Mouse (Mus musculus): ENCODE measurements at regions not wholly inside any gene's neighbourhood (a gene's known extent, or its start where the extent isn't known, plus 50 kb on each side); places are given as distances from the start of the nearest gene placed in this dataset.

- no peak for DNase-seq (ENCODE audit: low spot score)
These were observed 233.4 kb upstream of the Tbx18 start for GRCm38 (mm10) chr9:87964508-87964907.

- no peak for DNase-seq (ENCODE audit: low spot score)
These were observed 234.2 kb upstream of the Tbx18 start for GRCm38 (mm10) chr9:87965103-87965780.

GRCm38 (mm10) chr9:87968190-87969082, 237.4 kb upstream of the Tbx18 start:
- DNase-seq (ENCODE audit: low spot score), result no peak

DNA sequence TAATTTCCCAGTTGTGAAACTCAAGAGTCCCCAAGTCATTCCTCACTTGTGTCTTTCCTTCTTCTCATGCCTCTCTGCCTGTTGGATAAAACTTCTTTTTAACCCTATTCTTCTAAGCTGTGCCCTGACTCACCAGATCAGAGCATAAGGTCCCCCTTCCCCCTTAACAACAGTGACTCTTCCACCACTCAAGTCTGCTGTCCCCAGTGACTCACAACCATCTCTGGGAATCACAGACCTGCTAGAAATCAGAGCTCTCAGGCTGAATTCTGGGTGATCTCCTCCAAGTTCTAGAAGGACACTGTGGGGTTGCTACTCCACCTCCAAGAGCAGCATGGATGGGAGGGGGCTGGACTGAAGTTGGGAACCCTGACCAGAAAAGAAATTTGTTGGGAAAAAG, 239.5 kb upstream of the Tbx18 start:
- no peak for DNase-seq (ENCODE audit: low spot score)

DNA sequence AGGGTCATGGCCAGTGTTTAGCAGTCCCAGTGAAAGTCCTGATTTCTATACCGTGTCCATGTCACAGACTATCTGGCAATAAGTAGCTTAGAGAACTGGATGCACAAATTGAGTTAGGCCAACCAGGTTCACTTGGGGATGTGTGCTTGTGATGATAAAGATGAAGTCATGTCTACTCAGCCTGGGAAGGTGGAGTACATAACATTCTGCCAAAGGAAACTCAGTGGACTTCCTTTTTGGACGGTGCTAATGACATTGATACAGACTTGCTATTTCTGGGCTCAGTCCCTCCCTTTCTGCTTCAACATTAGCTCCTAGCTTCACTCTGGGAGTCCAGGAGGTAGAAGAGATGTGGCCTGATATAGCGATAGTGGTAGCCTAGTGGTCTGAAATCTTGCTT, 240.7 kb upstream of the Tbx18 start:
- no peak for DNase-seq (ENCODE audit: low spot score)

DNA sequence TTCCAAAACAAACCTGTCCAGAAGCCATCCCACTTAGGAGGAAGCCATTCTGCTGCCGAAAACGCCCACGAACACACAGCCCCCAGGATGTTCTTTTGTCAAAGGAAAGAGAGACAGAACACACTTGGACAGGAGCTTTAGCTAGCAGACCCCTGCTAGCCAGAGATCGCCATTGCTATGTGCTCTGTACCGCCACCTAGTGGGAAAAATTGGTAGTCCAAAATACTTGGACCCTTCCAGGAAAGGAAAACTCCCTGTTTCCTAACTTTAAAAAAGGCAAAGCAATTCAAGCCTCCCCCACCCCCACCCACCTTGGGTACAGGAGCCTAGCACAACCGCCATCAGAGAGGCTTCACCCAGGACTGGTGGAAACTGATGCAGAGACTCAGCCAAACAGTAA, 242.5 kb upstream of the Tbx18 start:
- no peak for DNase-seq (ENCODE audit: low spot score)

DNA sequence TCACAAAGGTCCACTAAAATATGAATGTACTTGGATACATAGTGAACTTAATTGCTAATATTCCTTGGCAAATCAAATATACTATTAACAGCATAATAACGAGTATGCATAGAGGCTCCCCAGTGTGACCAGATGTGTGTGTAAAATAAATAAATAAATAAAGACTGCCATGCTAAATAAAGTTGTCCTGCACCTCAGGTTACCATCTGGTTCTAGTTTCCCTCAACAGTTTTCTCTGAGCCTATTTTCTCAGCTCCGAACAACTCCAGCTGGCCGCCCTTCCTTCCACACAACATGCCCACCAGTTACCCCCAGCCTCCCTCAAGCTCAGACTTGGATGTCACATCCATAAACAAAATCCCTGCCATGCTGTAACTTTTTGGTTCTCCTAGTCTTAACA, 253.8 kb upstream of the Tbx18 start:
- DNase-seq (ENCODE audit: low spot score), result no peak

GRCm38 (mm10) chr9:87985439-87985838, 254.4 kb upstream of the Tbx18 start:
- no peak for DNase-seq (ENCODE audit: low spot score)

DNA sequence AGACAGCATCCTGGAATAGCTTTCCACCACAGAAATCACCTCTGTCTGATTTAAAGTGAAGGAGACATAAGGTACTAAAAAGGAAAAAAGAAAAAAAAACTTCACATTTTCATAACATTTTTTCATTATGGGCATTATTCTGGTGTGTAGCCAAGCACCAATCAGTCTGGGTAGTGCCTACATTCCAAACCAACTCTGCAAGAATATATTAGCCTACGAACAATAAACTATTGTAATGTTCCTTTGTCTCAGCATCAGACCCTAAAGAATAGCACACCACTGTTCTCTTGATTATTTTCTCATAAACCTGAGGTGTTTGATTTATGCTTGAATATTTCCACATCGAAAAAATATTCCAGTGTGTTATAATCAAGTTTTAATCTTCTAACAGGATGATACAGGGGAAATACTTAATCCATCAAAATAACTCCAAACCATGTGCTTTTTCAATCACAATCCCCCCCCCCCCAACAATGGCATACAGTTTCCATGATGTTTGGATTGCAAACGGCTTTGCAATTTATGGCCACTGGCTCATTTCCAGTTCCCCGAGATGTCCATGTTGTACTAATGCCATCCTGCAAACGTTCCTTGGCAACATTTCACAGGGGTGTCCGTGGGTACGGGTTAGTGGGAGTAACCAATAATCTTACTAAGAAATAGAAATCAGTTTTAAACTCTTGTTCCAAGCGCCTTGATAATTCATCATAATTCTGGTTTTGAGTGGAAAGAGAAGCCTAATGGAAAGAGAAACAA, 275.1 kb upstream of the Tbx18 start:
- no peak for DNase-seq (ENCODE audit: low spot score)

GRCm38 (mm10) chr9:88023752-88024151, 292.7 kb upstream of the Tbx18 start:
- DNase-seq (ENCODE audit: low spot score), result no peak

- DNase-seq (ENCODE audit: low spot score), result no peak
These were observed 294.9 kb upstream of the Tbx18 start for GRCm38 (mm10) chr9:88025936-88026335.

DNA sequence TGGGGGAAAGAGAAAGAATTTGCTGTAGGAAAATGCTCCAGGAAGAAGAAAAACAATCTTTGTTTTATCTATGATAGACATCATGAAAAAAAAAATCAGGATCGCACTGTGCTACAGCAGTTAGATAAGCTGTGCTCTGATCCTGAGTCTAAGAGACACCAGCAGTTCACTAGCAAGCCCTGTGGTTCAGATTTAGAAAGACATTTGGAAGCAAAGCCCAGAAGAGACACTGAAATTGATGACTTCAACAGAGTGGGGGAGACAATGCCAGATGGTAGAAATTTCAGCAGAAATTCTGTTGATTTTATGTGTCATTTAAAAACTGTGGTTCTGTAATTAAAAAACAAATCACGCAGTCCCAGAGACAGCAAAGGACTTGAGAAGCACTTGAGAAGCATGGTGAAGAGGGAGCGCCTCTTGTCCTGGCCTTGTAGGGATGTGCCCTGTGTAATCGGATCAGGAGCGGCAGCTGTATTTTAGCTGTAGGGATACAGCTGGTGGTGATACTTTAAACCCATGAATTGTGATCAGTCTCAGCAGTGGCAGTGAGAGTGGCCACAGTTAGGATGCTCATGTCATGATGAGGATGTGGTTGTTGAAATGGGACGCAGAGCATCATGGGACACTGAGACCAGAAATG, 296.4 kb upstream of the Nt5e start:
- no peak for DNase-seq (ENCODE audit: low spot score)

DNA sequence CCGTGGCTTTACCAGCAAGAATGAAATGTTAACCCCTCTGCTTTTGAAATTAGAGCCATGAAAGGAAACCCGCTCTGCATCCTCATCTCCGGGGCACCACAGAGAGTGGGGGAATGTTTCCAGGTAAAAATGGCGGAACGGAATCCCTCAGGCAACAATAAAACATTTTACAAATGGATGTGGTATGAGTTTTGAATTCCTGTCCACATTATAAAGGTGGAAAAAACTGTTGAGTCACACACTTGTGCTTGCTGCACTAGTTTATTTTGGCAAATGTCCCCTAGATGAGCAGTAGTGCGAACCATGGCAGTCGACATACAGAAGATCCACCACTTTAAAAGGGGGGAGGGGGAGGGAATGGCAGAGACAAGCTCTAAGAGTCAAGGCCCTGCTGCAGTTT, 289.4 kb upstream of the Nt5e start:
- DNase-seq (ENCODE audit: low spot score), result no peak

- DNase-seq (ENCODE audit: low spot score), result no peak
These were observed 277.7 kb upstream of the Nt5e start for GRCm38 (mm10) chr9:88049270-88049669.

GRCm38 (mm10) chr9:88049792-88050191, 277.2 kb upstream of the Nt5e start:
- DNase-seq (ENCODE audit: low spot score), result no peak

DNA sequence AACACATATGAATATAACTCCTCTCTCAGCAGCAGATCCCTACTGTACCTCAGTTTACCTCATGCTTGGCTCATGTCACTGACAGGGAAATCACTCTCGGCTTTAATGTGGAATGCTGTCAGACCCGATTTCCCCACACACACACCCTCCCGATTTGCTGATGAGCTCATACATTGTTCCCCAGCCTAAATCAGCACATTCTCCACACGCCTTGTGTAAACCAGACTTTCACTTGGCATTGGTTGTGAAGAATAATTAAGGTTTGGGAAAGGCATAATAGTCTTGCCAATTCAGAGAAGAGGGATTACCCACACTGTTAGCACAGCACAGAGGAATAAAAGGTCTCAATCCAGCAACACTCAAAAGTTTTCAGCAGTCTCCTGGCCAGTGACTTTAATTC, 268.4 kb upstream of the Nt5e start:
- DNase-seq (ENCODE audit: low spot score), result no peak

GRCm38 (mm10) chr9:88059005-88059404, 268.0 kb upstream of the Nt5e start:
- no peak for DNase-seq (ENCODE audit: low spot score)

GRCm38 (mm10) chr9:88063973-88064676, 262.9 kb upstream of the Nt5e start:
- DNase-seq (ENCODE audit: low spot score), result no peak

GRCm38 (mm10) chr9:88065057-88065456, 261.9 kb upstream of the Nt5e start:
- DNase-seq (ENCODE audit: low spot score), result no peak

DNA sequence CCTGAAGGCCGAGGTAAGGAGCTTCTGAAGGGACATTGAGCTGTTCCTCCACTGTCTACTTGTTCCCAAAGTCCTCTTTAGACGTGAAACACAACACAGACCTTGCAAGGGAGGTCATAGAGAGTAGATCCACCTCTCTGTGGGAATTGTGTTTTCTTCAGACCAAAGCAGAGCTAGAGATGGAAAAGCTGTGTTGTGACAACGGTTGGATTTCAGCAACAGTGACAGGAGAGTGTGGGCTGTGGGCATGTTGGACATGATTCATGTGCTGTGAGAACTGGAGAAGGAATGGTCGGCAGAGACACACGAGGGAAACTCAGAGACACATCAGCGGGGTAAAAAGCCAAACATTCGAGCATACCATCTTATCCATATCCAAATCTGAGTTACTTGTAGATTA, 261.2 kb upstream of the Nt5e start:
- no peak for DNase-seq (ENCODE audit: low spot score)

GRCm38 (mm10) chr9:88068322-88068721, 258.7 kb upstream of the Nt5e start:
- no peak for DNase-seq (ENCODE audit: low spot score)

DNA sequence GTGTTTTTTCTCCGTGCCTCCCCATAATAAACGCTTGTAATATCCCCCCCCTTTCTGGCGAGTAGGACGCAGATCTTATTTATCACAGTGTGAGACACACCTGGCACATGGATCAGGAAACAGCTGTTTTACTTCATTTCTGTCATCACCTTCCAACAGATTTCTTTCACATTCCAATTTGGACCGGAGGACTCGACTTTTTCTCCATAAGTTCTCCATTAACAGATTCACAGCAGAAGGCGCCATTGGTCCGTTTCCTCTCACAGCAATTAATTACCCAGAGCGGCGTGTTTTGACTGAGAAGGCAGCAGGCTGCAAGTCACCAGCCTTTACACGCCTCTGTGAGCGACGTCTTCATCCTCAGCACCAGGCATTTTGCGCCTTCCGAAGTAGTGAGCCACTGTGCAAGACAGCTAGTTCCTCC, 258.1 kb upstream of the Nt5e start:
- DNase-seq (ENCODE audit: low spot score), result no peak
